Comparison of ENCODE assay signal across 16 mouse cellular contexts in the genomic region with DNA sequence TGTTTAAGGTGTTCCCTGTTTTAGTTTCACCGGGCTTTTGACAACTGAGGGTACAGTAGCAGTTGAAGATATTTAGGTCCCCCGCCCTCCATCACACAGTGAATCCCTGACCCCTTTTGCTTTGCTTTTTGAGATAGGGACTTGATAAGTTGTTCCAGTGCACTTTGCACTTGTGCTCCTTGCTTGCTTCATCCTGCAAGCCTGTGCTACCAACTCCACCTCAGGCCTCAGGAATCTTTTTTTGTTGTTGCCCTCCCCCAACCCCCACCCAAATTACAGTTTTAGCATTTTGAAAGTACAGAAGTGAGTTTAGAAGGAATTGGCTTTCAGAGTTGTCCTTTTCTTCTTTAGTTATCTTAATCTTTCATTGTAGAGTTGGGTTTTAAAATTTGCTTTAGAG. TPM values are rescaled to one million over a fixed set of nuclear protein-coding genes. Genes with fewer than 3 reads are reported as not detected.
DNase-seq lines count a peak whose midpoint lies in the region; ATAC-seq and TF ChIP-seq lines count a peak whose summit lies in the region.
"Had no signal": no experiment of that assay in that cellular context is flagged by ENCODE, and none has a peak within 500 bp of the region (broad histone marks: within the 10 kb centered on the region; RNA-seq: fewer than 3 reads in every experiment).

No protein-coding gene starts in this region.

- peaks cover 30% of the 10 kb centered on the region for H3K4me1 ChIP-seq in forebrain, embryonic 13.5 days
- peaks cover 3% of the 10 kb centered on the region; the same call in 1 of the 2 replicates for H3K4me1 ChIP-seq in forebrain, embryonic 11.5 days (replicated peaks; ENCODE audit: control insufficient read depth, insufficient read depth, low read length)
- H3K4me1 ChIP-seq in limb, embryonic 13.5 days = peaks cover 21% of the 10 kb centered on the region
- H3K4me1 ChIP-seq in limb, embryonic 10.5 days = peaks cover 14% of the 10 kb centered on the region
- peaks cover 8% of the 10 kb centered on the region for H3K4me1 ChIP-seq in intestine, embryonic 16.5 days (ENCODE audit: control insufficient read depth, insufficient read depth, low read length)

- no peak for DNase-seq in forebrain, embryonic 11.5 days (ENCODE audit: low spot score)
- no peak for DNase-seq in limb, embryonic 10.5 days (ENCODE audit: low spot score)
- no peak for DNase-seq in right cerebral cortex, adult 18-20 months
- DNase-seq: adrenal gland, adult 2 months; cerebellum, adult 8-10 months; heart, adult 18-20 months; layer of hippocampus, adult 9-11 months; lung, postnatal 4 days; midbrain, embryonic 14.5 days; right cerebral cortex, postnatal 4 days had no signal

- TF ChIP-seq POLR2A in myocyte (IDR thresholded peaks at IDR 0.05; ENCODE audit: insufficient read length, low read depth) = no peak

- no peaks in the 10 kb centered on the region for H3K27me3 ChIP-seq in forebrain, embryonic 13.5 days
- H3K27me3 ChIP-seq in forebrain, embryonic 11.5 days (ENCODE audit: control insufficient read depth, insufficient read depth, low read length) = no peaks in the 10 kb centered on the region
- no peaks in the 10 kb centered on the region for H3K27me3 ChIP-seq in limb, embryonic 13.5 days
- no peaks in the 10 kb centered on the region for H3K27me3 ChIP-seq in limb, embryonic 10.5 days (ENCODE audit: low read depth, poor library complexity, severe bottlenecking)
- H3K27me3 ChIP-seq in intestine, embryonic 16.5 days (replicated peaks; ENCODE audit: control insufficient read depth, insufficient read depth, low read length) = no peaks in the 10 kb centered on the region
- H3K27me3 ChIP-seq in myocyte (ENCODE audit: control insufficient read depth, insufficient read depth, insufficient read length) = no peaks in the 10 kb centered on the region

- ATAC-seq in forebrain, embryonic 13.5 days = no peak
- ATAC-seq in forebrain, embryonic 11.5 days (replicated peaks; ENCODE audit: low FRiP score) = no peak
- ATAC-seq in limb, embryonic 13.5 days (ENCODE audit: low FRiP score, low read depth) = no peak
- ATAC-seq in intestine, embryonic 16.5 days = no peak
- ATAC-seq in frontal cortex, adult (ENCODE audit: low TSS enrichment) = no peak

- peaks cover 12% of the 10 kb centered on the region; the same call in 1 of the 2 replicates for H3K36me3 ChIP-seq in forebrain, embryonic 13.5 days (ENCODE audit: poor library complexity, severe bottlenecking)
- H3K36me3 ChIP-seq in forebrain, embryonic 11.5 days (ENCODE audit: control insufficient read depth, insufficient read depth, low read length) = peaks cover 2% of the 10 kb centered on the region; the same call in 1 of the 2 replicates
- H3K36me3 ChIP-seq in limb, embryonic 13.5 days = peaks cover 21% of the 10 kb centered on the region
- peaks cover 57% of the 10 kb centered on the region for H3K36me3 ChIP-seq in limb, embryonic 10.5 days
- no peaks in the 10 kb centered on the region for H3K36me3 ChIP-seq in intestine, embryonic 16.5 days (ENCODE audit: control insufficient read depth, insufficient read depth, low read length)
- peaks cover 30% of the 10 kb centered on the region for H3K36me3 ChIP-seq in myocyte (ENCODE audit: control insufficient read depth, insufficient read depth)

- no peak overlapping the region for H3K27ac ChIP-seq in forebrain, embryonic 13.5 days
- no peak overlapping the region for H3K27ac ChIP-seq in forebrain, embryonic 11.5 days (ENCODE audit: low read depth, low read length)
- H3K27ac ChIP-seq in limb, embryonic 13.5 days = no peak overlapping the region
- no peak overlapping the region for H3K27ac ChIP-seq in limb, embryonic 10.5 days
- no peak overlapping the region for H3K27ac ChIP-seq in intestine, embryonic 16.5 days (ENCODE audit: low read length)
- H3K27ac ChIP-seq: hindbrain, embryonic 14.5 days had no signal

- no peak overlapping the region for H3ac ChIP-seq in myocyte (ENCODE audit: control insufficient read depth, insufficient read length)

- no peak overlapping the region for H3K9ac ChIP-seq in forebrain, embryonic 13.5 days
- H3K9ac ChIP-seq in forebrain, embryonic 11.5 days (ENCODE audit: low read length) = no peak overlapping the region
- no peak overlapping the region for H3K9ac ChIP-seq in limb, embryonic 13.5 days
- H3K9ac ChIP-seq in intestine, embryonic 16.5 days (ENCODE audit: low read depth, low read length) = no peak overlapping the region
- H3K9ac ChIP-seq: hindbrain, embryonic 14.5 days had no signal

- H3K4me2 ChIP-seq in forebrain, embryonic 13.5 days = peak overlapping the region; percentile 1; the same call in 1 of the 2 replicates
- no peak overlapping the region for H3K4me2 ChIP-seq in forebrain, embryonic 11.5 days (ENCODE audit: low read depth, low read length, severe bottlenecking)
- H3K4me2 ChIP-seq in limb, embryonic 13.5 days (replicated peaks) = peak overlapping the region; percentile 2; the same call in 1 of the 2 replicates
- 0 out of 2 replicates have a peak overlapping the region, but pooled peaks have one; percentile 2 for H3K4me2 ChIP-seq in intestine, embryonic 16.5 days (ENCODE audit: low read depth, low read length)
- peak overlapping the region; percentile 93 for H3K4me2 ChIP-seq in myocyte (ENCODE audit: low read depth)
- H3K4me2 ChIP-seq: hindbrain, embryonic 14.5 days had no signal

- H3K79me2 ChIP-seq in myocyte (ENCODE audit: control insufficient read depth, insufficient read depth) = peaks cover 54% of the 10 kb centered on the region

- H3K9me3 ChIP-seq in forebrain, embryonic 13.5 days (replicated peaks) = no peaks in the 10 kb centered on the region
- H3K9me3 ChIP-seq in forebrain, embryonic 11.5 days (ENCODE audit: control insufficient read depth, low read length) = no peaks in the 10 kb centered on the region
- H3K9me3 ChIP-seq in limb, embryonic 13.5 days = no peaks in the 10 kb centered on the region
- H3K9me3 ChIP-seq in limb, embryonic 10.5 days (replicated peaks) = no peaks in the 10 kb centered on the region
- no peaks in the 10 kb centered on the region for H3K9me3 ChIP-seq in intestine, embryonic 16.5 days (ENCODE audit: control insufficient read depth, low read length)

- WGBS in forebrain, embryonic 13.5 days = 96% methylated on average over 2 of the region's 2 CpGs
- WGBS in forebrain, embryonic 11.5 days = 89% methylated on average over 2 of the region's 2 CpGs
- 89% methylated on average over 2 of the region's 2 CpGs for WGBS in limb, embryonic 13.5 days
- 96% methylated on average over 2 of the region's 2 CpGs for WGBS in limb, embryonic 10.5 days
- 72% methylated on average over 2 of the region's 2 CpGs for WGBS in intestine, embryonic 16.5 days

- H3K4me3 ChIP-seq in forebrain, embryonic 13.5 days = no peak overlapping the region
- no peak overlapping the region for H3K4me3 ChIP-seq in forebrain, embryonic 11.5 days (ENCODE audit: low read depth, low read length)
- H3K4me3 ChIP-seq in limb, embryonic 13.5 days = no peak overlapping the region
- no peak overlapping the region for H3K4me3 ChIP-seq in limb, embryonic 10.5 days
- H3K4me3 ChIP-seq in intestine, embryonic 16.5 days (ENCODE audit: low read length) = no peak overlapping the region
- H3K4me3 ChIP-seq in myocyte = no peak overlapping the region

TF ChIP-seq in myocyte, 11 proteins besides CTCF, POLR2A, EP300 and RAD21:
- no peak for TF ChIP-seq USF1 (IDR thresholded peaks at IDR 0.05; ENCODE audit: low read depth)
- no peak for TF ChIP-seq REST (IDR thresholded peaks at IDR 0.05; ENCODE audit: insufficient read depth, insufficient read length)
- no peak for TF ChIP-seq CEBPB (IDR thresholded peaks at IDR 0.05; ENCODE audit: insufficient read depth, poor library complexity, severe bottlenecking)
- TF ChIP-seq MAX (IDR thresholded peaks at IDR 0.05; ENCODE audit: low read depth) = no peak
- TF ChIP-seq MYOD1 (IDR thresholded peaks at IDR 0.05; ENCODE audit: control insufficient read depth in 1 of 3, insufficient read length in 2 of 3, low read depth in 2 of 3) = no peak
- TF ChIP-seq POLR2AphosphoS2 (IDR thresholded peaks at IDR 0.05; ENCODE audit: insufficient read length, low read depth) = no peak
- TF ChIP-seq MYOG (IDR thresholded peaks at IDR 0.05; ENCODE audit: control insufficient read depth in 1 of 3, insufficient read depth in 1 of 3, insufficient read length in 2 of 3, low read depth in 2 of 3) = no peak
- TF ChIP-seq SRF (IDR thresholded peaks at IDR 0.05; ENCODE audit: control insufficient read depth, insufficient read length, low read depth) = no peak
- TF ChIP-seq TCF12 (IDR thresholded peaks at IDR 0.05; ENCODE audit: insufficient read depth, poor library complexity, severe bottlenecking) = no peak
- TF ChIP-seq TCF3 (IDR thresholded peaks at IDR 0.05; ENCODE audit: insufficient read length, low read depth) = no peak
- TF ChIP-seq E2F4 (IDR thresholded peaks at IDR 0.05; ENCODE audit: insufficient read depth) = no peak
TF ChIP-seq in myocyte: peak in this region for 0.

RNA-seq across cellular contexts. Expression of a gene that starts 3.9 kb away (rescaled TPM):
- 0.63 and 0.80 TPM in 2 replicates for polyA plus RNA-seq in forebrain, embryonic 13.5 days (2015; fragmentation: Nextera tagmentation; extraction: Ambion mirVana)
- polyA plus RNA-seq in forebrain, embryonic 11.5 days (2014; fragmentation: Nextera tagmentation; extraction: Ambion mirVana) = 0.80 and 2.3 TPM in 2 replicates
- polyA plus RNA-seq in limb, embryonic 13.5 days (2015; fragmentation: Nextera tagmentation; extraction: Ambion mirVana) = 1.0 and 1.4 TPM in 2 replicates
- 1.4 and 1.7 TPM in 2 replicates for polyA plus RNA-seq in limb, embryonic 10.5 days (2016; fragmentation: Nextera tagmentation; extraction: Ambion mirVana)
- 1.0 and 1.4 TPM in 2 replicates for polyA plus RNA-seq in intestine, embryonic 16.5 days (2015; fragmentation: Nextera tagmentation; extraction: Ambion mirVana)
- 2.4 TPM for polyA plus RNA-seq in myocyte (2012; fragmentation: generic; extraction: Trizol)

RNA-seq across cellular contexts. Expression of a gene that starts 4.2 kb away (rescaled TPM):
- 25.4 and 29.0 TPM in 2 replicates for polyA plus RNA-seq in forebrain, embryonic 13.5 days (2015; fragmentation: Nextera tagmentation; extraction: Ambion mirVana)
- polyA plus RNA-seq in forebrain, embryonic 11.5 days (2014; fragmentation: Nextera tagmentation; extraction: Ambion mirVana) = 48.7 and 59.7 TPM in 2 replicates
- 45.6 and 45.9 TPM in 2 replicates for polyA plus RNA-seq in limb, embryonic 13.5 days (2015; fragmentation: Nextera tagmentation; extraction: Ambion mirVana)
- polyA plus RNA-seq in limb, embryonic 10.5 days (2016; fragmentation: Nextera tagmentation; extraction: Ambion mirVana) = 45.6 and 50.3 TPM in 2 replicates
- 18.0 and 34.2 TPM in 2 replicates for polyA plus RNA-seq in intestine, embryonic 16.5 days (2015; fragmentation: Nextera tagmentation; extraction: Ambion mirVana)
- polyA plus RNA-seq in myocyte (2012; fragmentation: generic; extraction: Trizol) = 71.4 TPM

RNA-seq across cellular contexts. Expression of a gene that starts 19.2 kb away (rescaled TPM):
- polyA plus RNA-seq in forebrain, embryonic 13.5 days (2015; fragmentation: Nextera tagmentation; extraction: Ambion mirVana) = 99.3 and 99.9 TPM in 2 replicates
- 92.2 and 98.0 TPM in 2 replicates for polyA plus RNA-seq in forebrain, embryonic 11.5 days (2014; fragmentation: Nextera tagmentation; extraction: Ambion mirVana)
- polyA plus RNA-seq in limb, embryonic 13.5 days (2015; fragmentation: Nextera tagmentation; extraction: Ambion mirVana) = 103 and 108 TPM in 2 replicates
- 81.0 and 87.6 TPM in 2 replicates for polyA plus RNA-seq in limb, embryonic 10.5 days (2016; fragmentation: Nextera tagmentation; extraction: Ambion mirVana)
- polyA plus RNA-seq in intestine, embryonic 16.5 days (2015; fragmentation: Nextera tagmentation; extraction: Ambion mirVana) = 56.3 and 66.2 TPM in 2 replicates
- 6.8 TPM for polyA plus RNA-seq in myocyte (2012; fragmentation: generic; extraction: Trizol)
